Mouse (Mus musculus): ENCODE results near the gene Fggy. TPM values are rescaled to one million over a fixed set of nuclear protein-coding genes. Genes with fewer than 3 reads are reported as not detected.

Gene Fggy
- total RNA-seq (2014; fragmentation: Nextera tagmentation) (2.4 TPM in 1 of 2 replicates, not detected in the other), total RNA-seq (2017) (5.0 and 8.9 TPM in 2 replicates)

- ATAC-seq (replicated peaks; ENCODE audit: low FRiP score, low TSS enrichment, poor library complexity, severe bottlenecking), result peak; percentile 100
Measured at GRCm38 (mm10) chr4:95557333-95557956, at the start of gene Fggy. Fggy (plus strand) TSS chr4:95557507.

GRCm38 (mm10) chr4:95507946-95508311, 49.4 kb upstream of the Fggy start:
- no peak for ATAC-seq (replicated peaks; ENCODE audit: low FRiP score, low TSS enrichment, poor library complexity, severe bottlenecking)

- ATAC-seq (replicated peaks; ENCODE audit: low FRiP score, low TSS enrichment, poor library complexity, severe bottlenecking), result no peak
Measured at GRCm38 (mm10) chr4:95518382-95518781, 38.9 kb upstream of the Fggy start.

GRCm38 (mm10) chr4:95519975-95520642, 37.2 kb upstream of the Fggy start:
- ATAC-seq (replicated peaks; ENCODE audit: low FRiP score, low TSS enrichment, poor library complexity, severe bottlenecking), result no peak

GRCm38 (mm10) chr4:95520643-95521032, 36.7 kb upstream of the Fggy start:
- no peak for ATAC-seq (replicated peaks; ENCODE audit: low FRiP score, low TSS enrichment, poor library complexity, severe bottlenecking)

- no peak for ATAC-seq (replicated peaks; ENCODE audit: low FRiP score, low TSS enrichment, poor library complexity, severe bottlenecking)
Measured at GRCm38 (mm10) chr4:95526588-95526987, 30.7 kb upstream of the Fggy start.

- no peak for ATAC-seq (replicated peaks; ENCODE audit: low FRiP score, low TSS enrichment, poor library complexity, severe bottlenecking)
Measured at GRCm38 (mm10) chr4:95530757-95531156, 26.6 kb upstream of the Fggy start.

GRCm38 (mm10) chr4:95533946-95534345, 23.4 kb upstream of the Fggy start:
- no peak for ATAC-seq (replicated peaks; ENCODE audit: low FRiP score, low TSS enrichment, poor library complexity, severe bottlenecking)

GRCm38 (mm10) chr4:95541382-95542038, 15.8 kb upstream of the Fggy start:
- no peak for ATAC-seq (replicated peaks; ENCODE audit: low FRiP score, low TSS enrichment, poor library complexity, severe bottlenecking)

- ATAC-seq (replicated peaks; ENCODE audit: low FRiP score, low TSS enrichment, poor library complexity, severe bottlenecking), result no peak
Measured at GRCm38 (mm10) chr4:95542039-95542790, 15.1 kb upstream of the Fggy start.

- no peak for ATAC-seq (replicated peaks; ENCODE audit: low FRiP score, low TSS enrichment, poor library complexity, severe bottlenecking)
Measured at GRCm38 (mm10) chr4:95543529-95543928, 13.8 kb upstream of the Fggy start.

GRCm38 (mm10) chr4:95556663-95557332, 509 bp upstream of the Fggy start:
- no peak; the same call in 1 of the 2 replicates for ATAC-seq (replicated peaks; ENCODE audit: low FRiP score, low TSS enrichment, poor library complexity, severe bottlenecking)

GRCm38 (mm10) chr4:95558271-95558888, 1.1 kb downstream of the Fggy start:
- no peak for ATAC-seq (replicated peaks; ENCODE audit: low FRiP score, low TSS enrichment, poor library complexity, severe bottlenecking)

- no peak for ATAC-seq (replicated peaks; ENCODE audit: low FRiP score, low TSS enrichment, poor library complexity, severe bottlenecking)
Measured at GRCm38 (mm10) chr4:95571621-95572020, 14.3 kb downstream of the Fggy start.

- ATAC-seq (replicated peaks; ENCODE audit: low FRiP score, low TSS enrichment, poor library complexity, severe bottlenecking), result no peak
Measured at GRCm38 (mm10) chr4:95573704-95574103, 16.4 kb downstream of the Fggy start.

- no peak for ATAC-seq (replicated peaks; ENCODE audit: low FRiP score, low TSS enrichment, poor library complexity, severe bottlenecking)
Measured at GRCm38 (mm10) chr4:95575411-95575911, 18.2 kb downstream of the Fggy start.

GRCm38 (mm10) chr4:95579183-95579582, 21.9 kb downstream of the Fggy start:
- no peak for ATAC-seq (replicated peaks; ENCODE audit: low FRiP score, low TSS enrichment, poor library complexity, severe bottlenecking)

GRCm38 (mm10) chr4:95584107-95584762, 26.9 kb downstream of the Fggy start:
- ATAC-seq (replicated peaks; ENCODE audit: low FRiP score, low TSS enrichment, poor library complexity, severe bottlenecking), result no peak
